Comparison of ENCODE assay signal across 8 mouse cellular contexts in the genomic region with DNA sequence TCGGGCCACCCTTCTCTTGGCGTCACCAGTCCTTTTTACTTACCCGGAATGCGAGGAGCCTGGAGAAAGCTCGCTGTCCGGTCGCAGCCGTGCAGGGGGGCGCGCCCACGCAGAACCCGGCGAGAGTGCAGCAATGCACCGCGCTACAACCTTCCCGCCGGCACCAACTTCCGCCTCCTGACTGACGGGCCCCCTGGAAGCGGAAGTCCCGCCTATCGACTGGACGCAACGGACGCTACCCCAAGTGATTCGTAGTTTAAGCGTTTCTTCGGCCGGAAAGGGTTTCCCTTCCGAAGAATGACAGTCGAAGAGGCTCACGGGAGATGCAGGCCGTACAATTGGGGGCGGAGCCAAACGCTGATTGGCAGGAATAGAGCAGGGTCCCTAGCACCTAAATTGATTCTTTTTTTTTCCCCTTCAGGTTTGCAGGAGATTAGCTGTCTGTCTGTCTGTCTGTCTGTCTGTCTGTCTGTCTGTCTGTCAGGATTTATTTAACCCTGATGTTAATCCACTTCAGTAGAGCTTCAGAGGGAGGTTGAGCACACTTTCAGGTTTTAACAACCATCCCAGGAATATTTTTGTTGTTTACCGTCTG. TPM values are rescaled to one million over a fixed set of nuclear protein-coding genes. Genes with fewer than 3 reads are reported as not detected.
DNase-seq lines count a peak whose midpoint lies in the region; ATAC-seq and TF ChIP-seq lines count a peak whose summit lies in the region.

No protein-coding gene starts in this region.

- H3K27me3 ChIP-seq in forebrain, embryonic 14.5 days (replicated peaks; ENCODE audit: control insufficient read depth, insufficient read depth, low read length), result no peaks in the 10 kb centered on the region

- intact Hi-C loops in heart, postnatal 25 days (cut with DNase I), result loop anchor here (2.0 to 10.0 kb wide), 2 partner anchors 21 to 419 kb away; a partner anchor contains a TSS

- H3K4me3 ChIP-seq in forebrain, embryonic 14.5 days (ENCODE audit: low read depth, low read length), result peak overlapping the region; percentile 99
- H3K4me3 ChIP-seq in lung, adult 2 months (replicated peaks; ENCODE audit: extremely low read depth, low read depth, low read length), result peak overlapping the region; percentile 91

- peak overlapping the region; percentile 63; the same call in 1 of the 2 replicates for H3K27ac ChIP-seq in forebrain, embryonic 14.5 days (ENCODE audit: low read depth, low read length)

- H3K9me3 ChIP-seq in forebrain, embryonic 14.5 days (replicated peaks; ENCODE audit: control insufficient read depth, low read length), result no peaks in the 10 kb centered on the region

- peak; percentile 62; the same call in 1 of the 2 replicates for TF ChIP-seq POLR2A in lung, adult 2 months (IDR thresholded peaks at IDR 0.05; ENCODE audit: borderline replicate concordance, extremely low read depth, low read depth, low read length)

- no peak for TF ChIP-seq CTCF in lung, adult 2 months (IDR thresholded peaks at IDR 0.05; ENCODE audit: insufficient read depth, low read length)

- WGBS in forebrain, embryonic 14.5 days, result under 1% methylated on average over 36 of the region's 36 CpGs
- WGBS in lung, adult 2 months, result 1% methylated on average over 36 of the region's 36 CpGs

- peak overlapping the region; percentile 85 for H3K4me2 ChIP-seq in forebrain, embryonic 14.5 days (ENCODE audit: low read length)

- peak; percentile 98 for DNase-seq in ES-CJ7 (ENCODE audit: low read depth, low spot score)
- peak; percentile 94 for DNase-seq in cerebellum, adult 11 months
- peak; percentile 100 for DNase-seq in forebrain, embryonic 14.5 days (ENCODE audit: low spot score)
- DNase-seq in heart, postnatal 25 days (ENCODE audit: low spot score), result peak; percentile 93
- peak; percentile 95 to 97 for DNase-seq in layer of hippocampus, adult 18-20 months (ENCODE audit: low spot score in 2 of 2)
- DNase-seq in lung, adult 2 months, result peak; percentile 95
- peak; percentile 92 to 97 for DNase-seq in thymus, adult 18-20 months

- peak overlapping the region; percentile 79 for H3K9ac ChIP-seq in forebrain, embryonic 14.5 days (ENCODE audit: low read length)

- H3K4me1 ChIP-seq in forebrain, embryonic 14.5 days (ENCODE audit: control insufficient read depth, insufficient read depth, low read length), result no peaks in the 10 kb centered on the region; the same call in 1 of the 2 replicates
- H3K4me1 ChIP-seq in lung, adult 2 months (ENCODE audit: control insufficient read depth, insufficient read depth, low read length), result peaks cover 3% of the 10 kb centered on the region; the same call in 1 of the 2 replicates

- H3K36me3 ChIP-seq in forebrain, embryonic 14.5 days (ENCODE audit: control insufficient read depth, insufficient read depth, low read length), result no peaks in the 10 kb centered on the region

- ATAC-seq in forebrain, embryonic 14.5 days, result peak; percentile 96
- ATAC-seq in neutrophil, adult 5-6 weeks (ENCODE audit: extremely low read depth, insufficient number of reproducible peaks, low FRiP score, poor library complexity, severe bottlenecking), result peak; percentile 97

RNA-seq across cellular contexts. Expression of a gene that starts 17.6 kb away (rescaled TPM):
- polyA plus RNA-seq in forebrain, embryonic 14.5 days (2014; fragmentation: Nextera tagmentation; extraction: Ambion mirVana), result 68.0 and 72.1 TPM in 2 replicates
- 10 to 100 TPM in 1 of 2 experiments, 1 to 10 TPM in 1; 9.3 to 10.9 TPM for total RNA-seq in heart, postnatal 25 days (2021)
- 10 to 100 TPM; 25.0 TPM for total RNA-seq in layer of hippocampus, adult 18-20 months (2021)
- polyA plus RNA-seq in lung, adult 2 months (2012; rRNA removed), result 6.8 and 8.9 TPM in 2 replicates
- total RNA-seq in neutrophil, adult 5-6 weeks (2017), result 30.2 and 44.9 TPM in 2 replicates

RNA-seq across cellular contexts. Expression of a gene that starts 21.9 kb away (rescaled TPM):
- 9.8 and 11.4 TPM in 2 replicates for polyA plus RNA-seq in forebrain, embryonic 14.5 days (2014; fragmentation: Nextera tagmentation; extraction: Ambion mirVana)
- 1 to 10 TPM; 6.0 to 7.9 TPM for total RNA-seq in heart, postnatal 25 days (2021)
- 10 to 100 TPM; 39.2 to 41.7 TPM for total RNA-seq in layer of hippocampus, adult 18-20 months (2021)
- 5.1 and 7.0 TPM in 2 replicates for polyA plus RNA-seq in lung, adult 2 months (2012; rRNA removed)
- total RNA-seq in neutrophil, adult 5-6 weeks (2017), result 71.2 and 76.0 TPM in 2 replicates

Comparison
In these comparisons a context has a peak if more than half of its experiments do, and no peak if none do; other contexts are left out.
1. Peak in every context shown above with its lines: DNase-seq, ATAC-seq, H3K4me3 ChIP-seq and H3K27ac ChIP-seq.